Comparison of ENCODE assay signal across 22 mouse cellular contexts in genomic region chr3:67930424-67931133, GRCm38 (mm10). TPM values are rescaled to one million over a fixed set of nuclear protein-coding genes. Genes with fewer than 3 reads are reported as not detected.
DNase-seq lines count a peak whose midpoint lies in the region; ATAC-seq lines count a peak whose summit lies in the region.
"Had no signal": no experiment of that assay in that cellular context is flagged by ENCODE, and none has a peak within 500 bp of the region (broad histone marks: within the 10 kb centered on the region; RNA-seq: fewer than 3 reads in every experiment).

No protein-coding gene starts in this region.

- no peak for DNase-seq in forebrain, embryonic 14.5 days (ENCODE audit: low spot score)
- no peak for DNase-seq in hindbrain, embryonic 10.5 days (ENCODE audit: low spot score)
- DNase-seq in hindbrain, embryonic 14.5 days (ENCODE audit: low spot score) = no peak
- DNase-seq: adrenal gland, adult 2 months; adrenal gland, postnatal 10 days; adrenal gland, postnatal 25 days; B cell, adult 2 months; cerebellum, adult 11-12 months; cerebellum, adult 2 months; cerebellum, adult 9-10 months; cerebellum, postnatal 10 days; cerebellum, postnatal 25 days had no signal

- no peaks in the 10 kb centered on the region for H3K9me3 ChIP-seq in forebrain, embryonic 15.5 days
- no peaks in the 10 kb centered on the region for H3K9me3 ChIP-seq in forebrain, embryonic 14.5 days (replicated peaks; ENCODE audit: control insufficient read depth, low read length)
- H3K9me3 ChIP-seq in hindbrain, embryonic 12.5 days (replicated peaks) = no peaks in the 10 kb centered on the region
- H3K9me3 ChIP-seq in hindbrain, embryonic 10.5 days = no peaks in the 10 kb centered on the region
- no peaks in the 10 kb centered on the region for H3K9me3 ChIP-seq in hindbrain, embryonic 16.5 days (ENCODE audit: control insufficient read depth, low read length)
- no peaks in the 10 kb centered on the region for H3K9me3 ChIP-seq in hindbrain, embryonic 14.5 days (ENCODE audit: control insufficient read depth, low read length)
- H3K9me3 ChIP-seq: embryonic facial prominence, embryonic 10.5 days; embryonic facial prominence, embryonic 12.5 days had no signal

- H3K4me2 ChIP-seq in forebrain, embryonic 15.5 days (replicated peaks) = no peak overlapping the region
- no peak overlapping the region for H3K4me2 ChIP-seq in forebrain, embryonic 14.5 days (ENCODE audit: low read length)
- H3K4me2 ChIP-seq in hindbrain, embryonic 12.5 days (replicated peaks) = no peak overlapping the region
- H3K4me2 ChIP-seq in hindbrain, embryonic 16.5 days (ENCODE audit: low read length) = no peak overlapping the region
- no peak overlapping the region for H3K4me2 ChIP-seq in hindbrain, embryonic 14.5 days (replicated peaks)
- H3K4me2 ChIP-seq: embryonic facial prominence, embryonic 12.5 days had no signal

- no peaks in the 10 kb centered on the region for H3K27me3 ChIP-seq in forebrain, embryonic 15.5 days
- H3K27me3 ChIP-seq in forebrain, embryonic 14.5 days (replicated peaks; ENCODE audit: control insufficient read depth, insufficient read depth, low read length) = no peaks in the 10 kb centered on the region
- H3K27me3 ChIP-seq in hindbrain, embryonic 12.5 days = no peaks in the 10 kb centered on the region
- no peaks in the 10 kb centered on the region for H3K27me3 ChIP-seq in hindbrain, embryonic 10.5 days (ENCODE audit: insufficient read depth, poor library complexity, severe bottlenecking)
- H3K27me3 ChIP-seq in hindbrain, embryonic 16.5 days (replicated peaks; ENCODE audit: control insufficient read depth, insufficient read depth, low read length) = no peaks in the 10 kb centered on the region
- no peaks in the 10 kb centered on the region for H3K27me3 ChIP-seq in hindbrain, embryonic 14.5 days (ENCODE audit: control insufficient read depth, insufficient read depth, low read length)
- H3K27me3 ChIP-seq: CH12.LX; embryonic facial prominence, embryonic 12.5 days had no signal

- WGBS in forebrain, embryonic 15.5 days = 74% methylated on average over 10 of the region's 10 CpGs
- 79% methylated on average over 10 of the region's 10 CpGs for WGBS in forebrain, embryonic 14.5 days
- 77% methylated on average over 10 of the region's 10 CpGs for WGBS in hindbrain, embryonic 12.5 days
- WGBS in hindbrain, embryonic 10.5 days = 89% methylated on average over 10 of the region's 10 CpGs
- WGBS in hindbrain, embryonic 16.5 days = 72% methylated on average over 10 of the region's 10 CpGs
- WGBS in hindbrain, embryonic 14.5 days = 65% methylated on average over 10 of the region's 10 CpGs

- H3K4me3 ChIP-seq in forebrain, embryonic 15.5 days = no peak overlapping the region
- H3K4me3 ChIP-seq in forebrain, embryonic 14.5 days (ENCODE audit: low read depth, low read length) = no peak overlapping the region
- no peak overlapping the region for H3K4me3 ChIP-seq in hindbrain, embryonic 12.5 days
- H3K4me3 ChIP-seq in hindbrain, embryonic 10.5 days = no peak overlapping the region
- H3K4me3 ChIP-seq in hindbrain, embryonic 16.5 days (ENCODE audit: low read length) = no peak overlapping the region
- H3K4me3 ChIP-seq in hindbrain, embryonic 14.5 days (replicated peaks; ENCODE audit: low read length) = no peak overlapping the region
- H3K4me3 ChIP-seq: embryonic facial prominence, embryonic 10.5 days; embryonic facial prominence, embryonic 12.5 days had no signal

- ATAC-seq in forebrain, embryonic 15.5 days (replicated peaks) = no peak
- ATAC-seq in forebrain, embryonic 14.5 days = no peak
- ATAC-seq in hindbrain, embryonic 12.5 days (ENCODE audit: low FRiP score) = peak; percentile 58; the same call in 1 of the 2 replicates
- ATAC-seq in hindbrain, embryonic 16.5 days = peak; percentile 61; the same call in 1 of the 2 replicates
- no peak for ATAC-seq in hindbrain, embryonic 14.5 days (ENCODE audit: low FRiP score)
- ATAC-seq: CD4-positive, CD25-positive, alpha-beta regulatory T cell, adult 4 months; forebrain, embryonic 16.5 days had no signal

- H3K4me1 ChIP-seq in forebrain, embryonic 15.5 days = peaks cover 10% of the 10 kb centered on the region
- H3K4me1 ChIP-seq in forebrain, embryonic 14.5 days (ENCODE audit: control insufficient read depth, insufficient read depth, low read length) = no peaks in the 10 kb centered on the region; the same call in 1 of the 2 replicates
- H3K4me1 ChIP-seq in hindbrain, embryonic 12.5 days = no peaks in the 10 kb centered on the region
- no peaks in the 10 kb centered on the region for H3K4me1 ChIP-seq in hindbrain, embryonic 10.5 days (replicated peaks)
- H3K4me1 ChIP-seq in hindbrain, embryonic 16.5 days (ENCODE audit: control insufficient read depth, insufficient read depth, low read depth, low read length) = no peaks in the 10 kb centered on the region; the same call in 1 of the 2 replicates
- 0 out of 2 replicates have a peak, but pooled peaks cover 8% of the 10 kb centered on the region for H3K4me1 ChIP-seq in hindbrain, embryonic 14.5 days (replicated peaks; ENCODE audit: control insufficient read depth, insufficient read depth, low read length)
- H3K4me1 ChIP-seq: embryonic facial prominence, embryonic 10.5 days; embryonic facial prominence, embryonic 12.5 days had no signal

- no peaks in the 10 kb centered on the region for H3K36me3 ChIP-seq in forebrain, embryonic 15.5 days
- no peaks in the 10 kb centered on the region for H3K36me3 ChIP-seq in forebrain, embryonic 14.5 days (ENCODE audit: control insufficient read depth, insufficient read depth, low read length)
- H3K36me3 ChIP-seq in hindbrain, embryonic 12.5 days = no peaks in the 10 kb centered on the region
- H3K36me3 ChIP-seq in hindbrain, embryonic 10.5 days = no peaks in the 10 kb centered on the region
- H3K36me3 ChIP-seq in hindbrain, embryonic 16.5 days (ENCODE audit: control insufficient read depth, insufficient read depth, low read length) = no peaks in the 10 kb centered on the region
- no peaks in the 10 kb centered on the region for H3K36me3 ChIP-seq in hindbrain, embryonic 14.5 days (replicated peaks; ENCODE audit: control insufficient read depth, insufficient read depth)
- H3K36me3 ChIP-seq: embryonic facial prominence, embryonic 10.5 days; embryonic facial prominence, embryonic 12.5 days; G1E had no signal

- H3K27ac ChIP-seq in forebrain, embryonic 15.5 days (replicated peaks) = peak overlapping the region; percentile 9; the same call in 1 of the 2 replicates
- no peak overlapping the region for H3K27ac ChIP-seq in forebrain, embryonic 14.5 days (ENCODE audit: low read depth, low read length)
- no peak overlapping the region for H3K27ac ChIP-seq in hindbrain, embryonic 12.5 days
- H3K27ac ChIP-seq in hindbrain, embryonic 10.5 days = no peak overlapping the region
- no peak overlapping the region for H3K27ac ChIP-seq in hindbrain, embryonic 16.5 days (ENCODE audit: low read depth, low read length)
- no peak overlapping the region; the same call in 1 of the 2 replicates for H3K27ac ChIP-seq in hindbrain, embryonic 14.5 days
- H3K27ac ChIP-seq: embryonic facial prominence, embryonic 10.5 days; embryonic facial prominence, embryonic 12.5 days had no signal

- H3K9ac ChIP-seq in forebrain, embryonic 15.5 days (replicated peaks) = no peak overlapping the region
- no peak overlapping the region for H3K9ac ChIP-seq in forebrain, embryonic 14.5 days (ENCODE audit: low read length)
- no peak overlapping the region for H3K9ac ChIP-seq in hindbrain, embryonic 12.5 days
- no peak overlapping the region for H3K9ac ChIP-seq in hindbrain, embryonic 16.5 days (ENCODE audit: low read depth, low read length)
- H3K9ac ChIP-seq in hindbrain, embryonic 14.5 days = no peak overlapping the region
- H3K9ac ChIP-seq: embryonic facial prominence, embryonic 12.5 days had no signal

RNA-seq across cellular contexts. Expression of gene Iqschfp, which starts 38.5 kb away (rescaled TPM):
- polyA plus RNA-seq in forebrain, embryonic 15.5 days (2015; fragmentation: Nextera tagmentation; extraction: Ambion mirVana) = 3.3 and 4.5 TPM in 2 replicates
- polyA plus RNA-seq in forebrain, embryonic 14.5 days (2014; fragmentation: Nextera tagmentation; extraction: Ambion mirVana) = 2.8 and 5.0 TPM in 2 replicates
- 0.45 and 1.2 TPM in 2 replicates for polyA plus RNA-seq in hindbrain, embryonic 12.5 days (2016; fragmentation: Nextera tagmentation; extraction: Ambion mirVana)
- polyA plus RNA-seq in hindbrain, embryonic 10.5 days (2016; fragmentation: Nextera tagmentation; extraction: Ambion mirVana) = 0.12 TPM in 1 of 2 replicates, not detected in the other
- 4.8 and 5.1 TPM in 2 replicates for polyA plus RNA-seq in hindbrain, embryonic 16.5 days (2015; fragmentation: Nextera tagmentation; extraction: Ambion mirVana)
- polyA plus RNA-seq in hindbrain, embryonic 14.5 days (2014; fragmentation: Nextera tagmentation; extraction: Ambion mirVana) = 7.5 and 8.3 TPM in 2 replicates
- polyA plus RNA-seq: adrenal gland, adult 2 months; CD4-positive, CD25-positive, alpha-beta regulatory T cell, adult 4 months; G1E had no signal

RNA-seq across cellular contexts. Expression of gene Iqcj, which starts 38.6 kb away (rescaled TPM):
- 0.65 and 0.93 TPM in 2 replicates for polyA plus RNA-seq in forebrain, embryonic 15.5 days (2015; fragmentation: Nextera tagmentation; extraction: Ambion mirVana)
- polyA plus RNA-seq in forebrain, embryonic 14.5 days (2014; fragmentation: Nextera tagmentation; extraction: Ambion mirVana) = 0.18 and 0.52 TPM in 2 replicates
- 0.22 and 0.63 TPM in 2 replicates for polyA plus RNA-seq in hindbrain, embryonic 12.5 days (2016; fragmentation: Nextera tagmentation; extraction: Ambion mirVana)
- polyA plus RNA-seq in hindbrain, embryonic 10.5 days (2016; fragmentation: Nextera tagmentation; extraction: Ambion mirVana) = not detected in 2 replicates
- polyA plus RNA-seq in hindbrain, embryonic 16.5 days (2015; fragmentation: Nextera tagmentation; extraction: Ambion mirVana) = 0.61 and 1.2 TPM in 2 replicates
- polyA plus RNA-seq in hindbrain, embryonic 14.5 days (2014; fragmentation: Nextera tagmentation; extraction: Ambion mirVana) = 0.47 and 0.72 TPM in 2 replicates
- polyA plus RNA-seq: adrenal gland, adult 2 months; CD4-positive, CD25-positive, alpha-beta regulatory T cell, adult 4 months; embryonic facial prominence, embryonic 10.5 days; embryonic facial prominence, embryonic 14.5 days; G1E had no signal

Comparison
In these comparisons a context has a peak if more than half of its experiments do, and no peak if none do; other contexts are left out.
1. ATAC-seq: peak in hindbrain, embryonic 12.5 days (single experiment) and hindbrain, embryonic 16.5 days (single experiment); none in forebrain, embryonic 15.5 days (single experiment), forebrain, embryonic 14.5 days (single experiment) and hindbrain, embryonic 14.5 days (single experiment).